Mouse (Mus musculus): ENCODE measurements around the gene Tmtc2. TPM values are rescaled to one million over a fixed set of nuclear protein-coding genes. Genes with fewer than 3 reads are reported as not detected.

The Tmtc2 gene
- polyA plus RNA-seq, 1 experiment, result 14.5 TPM

GRCm38 (mm10) chr10:105519154-105519806 is 55.0 kb downstream of the Tmtc2 start:
- peak; percentile 40 for DNase-seq (ENCODE audit: low read depth)
- no peak for TF ChIP-seq POLR2A (IDR thresholded peaks at IDR 0.05; ENCODE audit: borderline replicate concordance, extremely low read depth, insufficient read depth, insufficient read length, poor library complexity, severe bottlenecking)
- no peak for TF ChIP-seq CTCF (IDR thresholded peaks at IDR 0.05; ENCODE audit: borderline replicate concordance, extremely low read depth, insufficient read depth, insufficient read length)

- TF ChIP-seq CTCF (IDR thresholded peaks at IDR 0.05; ENCODE audit: borderline replicate concordance, extremely low read depth, insufficient read depth, insufficient read length), result no peak
- no peak for DNase-seq (ENCODE audit: low read depth)
Measured at GRCm38 (mm10) chr10:105518144-105518543, 56.1 kb downstream of the Tmtc2 start.

GRCm38 (mm10) chr10:105513777-105514322 is 60.4 kb downstream of the Tmtc2 start:
- DNase-seq (ENCODE audit: low read depth), result no peak
- no peak for TF ChIP-seq POLR2A (IDR thresholded peaks at IDR 0.05; ENCODE audit: borderline replicate concordance, extremely low read depth, insufficient read depth, insufficient read length, poor library complexity, severe bottlenecking)
- TF ChIP-seq CTCF (IDR thresholded peaks at IDR 0.05; ENCODE audit: borderline replicate concordance, extremely low read depth, insufficient read depth, insufficient read length), result no peak

- no peak for TF ChIP-seq CTCF (IDR thresholded peaks at IDR 0.05; ENCODE audit: borderline replicate concordance, extremely low read depth, insufficient read depth, insufficient read length)
Measured at GRCm38 (mm10) chr10:105509896-105510272, 64.4 kb downstream of the Tmtc2 start.

GRCm38 (mm10) chr10:105509146-105509895 is 64.9 kb downstream of the Tmtc2 start:
- no peak for TF ChIP-seq POLR2A (IDR thresholded peaks at IDR 0.05; ENCODE audit: borderline replicate concordance, extremely low read depth, insufficient read depth, insufficient read length, poor library complexity, severe bottlenecking)
- TF ChIP-seq CTCF (IDR thresholded peaks at IDR 0.05; ENCODE audit: borderline replicate concordance, extremely low read depth, insufficient read depth, insufficient read length), result no peak
- DNase-seq (ENCODE audit: low read depth), result peak; percentile 51

More at GRCm38 (mm10) chr10:105509896-105510272, 64.4 kb downstream of the Tmtc2 start:
- peak; percentile 45 for DNase-seq (ENCODE audit: low read depth)

GRCm38 (mm10) chr10:105507982-105508786 is 66.1 kb downstream of the Tmtc2 start:
- DNase-seq (ENCODE audit: low read depth), result no peak
- TF ChIP-seq POLR2A (IDR thresholded peaks at IDR 0.05; ENCODE audit: borderline replicate concordance, extremely low read depth, insufficient read depth, insufficient read length, poor library complexity, severe bottlenecking), result no peak
- TF ChIP-seq CTCF (IDR thresholded peaks at IDR 0.05; ENCODE audit: borderline replicate concordance, extremely low read depth, insufficient read depth, insufficient read length), result no peak

- no peak for DNase-seq (ENCODE audit: low read depth)
- TF ChIP-seq POLR2A (IDR thresholded peaks at IDR 0.05; ENCODE audit: borderline replicate concordance, extremely low read depth, insufficient read depth, insufficient read length, poor library complexity, severe bottlenecking) (no peak), CTCF (IDR thresholded peaks at IDR 0.05; ENCODE audit: borderline replicate concordance, extremely low read depth, insufficient read depth, insufficient read length) (no peak)
Measured at GRCm38 (mm10) chr10:105506046-105506445, 68.2 kb downstream of the Tmtc2 start.

GRCm38 (mm10) chr10:105504472-105504871 is 69.8 kb downstream of the Tmtc2 start:
- DNase-seq (ENCODE audit: low read depth), result no peak
- no peak for TF ChIP-seq CTCF (IDR thresholded peaks at IDR 0.05; ENCODE audit: borderline replicate concordance, extremely low read depth, insufficient read depth, insufficient read length)
- TF ChIP-seq POLR2A (IDR thresholded peaks at IDR 0.05; ENCODE audit: borderline replicate concordance, extremely low read depth, insufficient read depth, insufficient read length, poor library complexity, severe bottlenecking), result no peak

- no peak for TF ChIP-seq CTCF (IDR thresholded peaks at IDR 0.05; ENCODE audit: borderline replicate concordance, extremely low read depth, insufficient read depth, insufficient read length)
- no peak for TF ChIP-seq POLR2A (IDR thresholded peaks at IDR 0.05; ENCODE audit: borderline replicate concordance, extremely low read depth, insufficient read depth, insufficient read length, poor library complexity, severe bottlenecking)
Measured at GRCm38 (mm10) chr10:105501736-105502135, 72.5 kb downstream of the Tmtc2 start.

GRCm38 (mm10) chr10:105500482-105500881 is 73.8 kb downstream of the Tmtc2 start:
- DNase-seq (ENCODE audit: low read depth), result no peak
- TF ChIP-seq POLR2A (IDR thresholded peaks at IDR 0.05; ENCODE audit: borderline replicate concordance, extremely low read depth, insufficient read depth, insufficient read length, poor library complexity, severe bottlenecking), result no peak
- TF ChIP-seq CTCF (IDR thresholded peaks at IDR 0.05; ENCODE audit: borderline replicate concordance, extremely low read depth, insufficient read depth, insufficient read length), result no peak

More at GRCm38 (mm10) chr10:105501736-105502135, 72.5 kb downstream of the Tmtc2 start:
- peak; percentile 54 for DNase-seq (ENCODE audit: low read depth)

- TF ChIP-seq CTCF (IDR thresholded peaks at IDR 0.05; ENCODE audit: borderline replicate concordance, extremely low read depth, insufficient read depth, insufficient read length) (no peak), POLR2A (IDR thresholded peaks at IDR 0.05; ENCODE audit: borderline replicate concordance, extremely low read depth, insufficient read depth, insufficient read length, poor library complexity, severe bottlenecking) (no peak)
- DNase-seq (ENCODE audit: low read depth), result no peak
Measured at GRCm38 (mm10) chr10:105495248-105495647, 79.0 kb downstream of the Tmtc2 start.
